Mouse (Mus musculus) testis, postnatal 14 days (tissue): ENCODE data around the gene Cab39l.
"Not testable (repeated sequence)": the region's sequence is repeated elsewhere in the genome, so short reads cannot be mapped to it uniquely, and the experiment has no call there.

Source experiments
- DNase-seq: peaks from one replicate; pipeline ENCODE4 v3.0.0; 2021; ENCODE audit warnings: low spot score

Cab39l gene

DNA sequence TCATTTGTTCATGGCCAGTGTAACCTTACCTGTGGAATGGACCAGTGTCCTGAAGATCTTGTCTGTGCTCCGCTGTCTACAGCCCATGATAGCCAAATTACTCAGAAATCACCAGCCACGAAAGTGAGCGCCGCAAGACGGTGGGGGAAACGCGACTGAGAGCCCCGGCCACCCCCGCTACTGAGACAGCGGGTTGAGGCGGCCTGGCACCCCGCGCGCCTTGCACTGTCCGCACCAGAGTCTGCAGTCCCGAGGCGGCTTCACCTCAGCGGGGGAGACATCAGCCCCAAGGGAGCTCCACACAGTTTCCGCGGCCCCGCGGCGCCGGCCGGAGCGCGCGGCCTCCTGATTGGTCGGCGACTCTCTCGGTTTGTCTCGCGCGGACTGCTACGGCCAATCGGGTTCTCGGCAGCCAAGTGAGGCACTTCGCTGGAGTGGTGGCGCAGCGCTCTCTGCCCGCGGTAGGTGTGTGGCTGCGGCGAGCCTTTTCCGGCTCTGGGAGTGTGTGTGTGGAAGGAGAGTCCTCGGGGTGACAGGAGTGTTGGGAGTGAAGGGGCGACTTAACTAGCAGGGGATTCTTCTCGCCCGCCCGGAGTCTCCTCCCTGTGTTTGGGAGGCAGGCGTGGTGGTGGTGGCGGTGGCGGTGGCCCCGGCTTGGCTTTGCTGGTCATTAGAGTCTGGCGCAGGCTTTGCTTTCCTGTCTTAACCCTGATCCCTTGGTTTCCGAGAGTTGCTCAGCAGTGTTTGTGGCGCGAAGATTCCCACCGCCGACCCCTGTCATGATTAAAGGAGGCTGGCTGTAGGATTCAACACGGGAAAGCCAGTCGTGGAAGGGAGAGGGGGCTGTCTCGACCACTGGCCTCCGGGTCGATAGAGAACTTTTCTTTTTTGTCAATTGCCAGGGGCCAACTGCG lies at the start of gene Cab39l, which contains the start of gene Setdb2:
Cab39l (plus strand) TSS at position 415 of the 914 bp plus-strand sequence.
Setdb2 (minus strand) TSS at position 327 of the 914 bp plus-strand sequence.
- DNase-seq: peak; percentile 97

- DNase-seq: no peak
These were observed 45.5 kb upstream of the Cab39l start, which contains the start of gene Phf11c for GRCm38 (mm10) chr14:59395281-59395680. Gene Phf11c (minus strand): TSS chr14:59395381.

GRCm38 (mm10) chr14:59396999-59397398 lies 43.8 kb upstream of the Cab39l start:
- no peak for DNase-seq

- not testable (repeated sequence) for DNase-seq
These were observed 25.8 kb upstream of the Cab39l start for GRCm38 (mm10) chr14:59414979-59415378.

- no peak for DNase-seq
These were observed 22.6 kb upstream of the Cab39l start for GRCm38 (mm10) chr14:59418171-59418570.

DNA sequence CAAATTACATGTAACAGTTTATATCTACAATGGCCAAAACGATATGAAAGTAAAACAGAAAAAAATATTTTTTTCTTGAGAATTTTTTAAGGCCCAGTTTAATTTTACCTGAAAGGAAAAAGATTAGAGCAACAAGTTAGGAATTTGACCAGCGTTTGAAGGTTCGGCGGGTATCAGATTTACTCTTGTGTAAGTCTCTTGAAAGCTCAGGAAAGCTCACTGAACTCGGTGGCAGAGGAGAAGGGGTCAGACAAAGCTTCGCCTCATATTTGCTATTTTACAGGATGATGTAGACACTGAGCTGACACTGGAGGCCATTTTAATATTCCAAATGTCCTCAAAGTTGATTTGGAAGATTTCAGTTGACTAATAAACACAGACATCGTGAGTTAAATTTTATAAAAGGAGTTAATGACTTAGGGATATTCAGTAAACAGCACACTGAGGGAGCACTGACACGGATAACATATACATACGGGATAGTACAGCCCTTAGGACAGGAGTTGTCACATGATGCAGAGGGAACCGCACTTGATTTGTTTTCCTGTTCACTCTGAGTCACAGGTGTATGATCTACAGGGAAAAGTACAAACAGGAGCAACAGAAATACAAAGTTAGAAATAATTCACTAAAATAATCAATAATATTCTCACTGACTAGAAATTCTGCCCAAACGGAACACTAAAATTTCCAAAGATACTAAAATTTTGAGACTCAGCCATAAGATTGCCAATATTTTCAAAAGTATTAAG lies 17.7 kb upstream of the Cab39l start:
- DNase-seq: no peak

DNA sequence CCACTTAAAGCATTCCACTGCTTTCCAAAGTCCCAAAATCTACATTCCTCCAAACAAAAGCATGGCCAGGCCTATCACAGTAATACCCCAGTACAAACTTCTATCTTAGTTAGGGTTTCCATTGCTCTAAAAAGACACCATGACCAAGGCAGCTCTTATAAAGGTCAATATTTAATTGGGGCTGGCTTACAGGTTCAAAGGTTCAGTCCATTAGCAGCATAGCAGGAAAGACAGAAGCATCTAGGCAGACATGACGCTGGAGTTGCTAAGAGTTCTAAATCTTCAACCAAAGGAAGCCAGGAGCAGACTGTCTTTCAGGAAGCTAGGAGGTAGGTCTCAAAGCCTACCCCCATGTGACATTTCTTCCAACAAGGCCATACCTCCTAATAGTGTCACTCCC lies 10.2 kb upstream of the Cab39l start:
- no peak for DNase-seq

DNA sequence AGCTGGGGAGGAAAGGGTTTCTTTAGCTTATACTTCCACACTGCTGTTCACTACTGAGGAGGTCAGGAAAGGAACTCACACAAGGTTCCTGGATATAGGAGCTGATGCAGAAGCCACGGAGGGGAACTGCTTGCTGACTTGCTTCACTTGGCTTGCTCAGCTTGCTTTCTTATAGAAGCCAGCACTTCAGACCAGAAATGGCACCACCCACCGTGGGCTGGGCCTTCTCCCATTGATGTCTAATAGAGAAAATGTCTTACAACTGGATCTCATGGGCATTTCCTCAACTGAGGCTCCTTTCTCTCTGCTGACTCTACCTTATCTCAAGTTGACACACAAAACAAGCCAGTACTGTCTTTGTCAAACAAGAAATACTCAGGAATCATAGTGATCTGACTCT lies 6.9 kb upstream of the Cab39l start:
- no peak for DNase-seq

DNA sequence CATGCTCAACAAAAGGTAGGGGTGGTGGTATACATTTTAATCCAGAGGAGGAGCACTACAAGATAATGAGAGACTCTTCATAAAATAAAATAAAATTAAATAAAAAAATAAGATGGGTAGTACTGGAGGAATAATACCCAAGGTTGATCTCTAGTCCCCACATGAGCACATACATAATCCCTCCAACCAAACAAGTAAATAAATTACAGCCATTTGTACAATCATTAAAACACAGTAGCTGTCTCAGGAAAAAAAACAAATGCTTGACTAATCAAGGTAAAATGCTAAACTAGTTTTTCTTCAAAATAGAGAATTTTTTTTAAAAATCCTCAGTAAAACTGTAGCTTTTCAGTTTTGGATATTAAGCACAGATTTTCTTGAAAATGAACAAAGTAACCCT lies 5.6 kb upstream of the Cab39l start:
- DNase-seq: no peak

DNA sequence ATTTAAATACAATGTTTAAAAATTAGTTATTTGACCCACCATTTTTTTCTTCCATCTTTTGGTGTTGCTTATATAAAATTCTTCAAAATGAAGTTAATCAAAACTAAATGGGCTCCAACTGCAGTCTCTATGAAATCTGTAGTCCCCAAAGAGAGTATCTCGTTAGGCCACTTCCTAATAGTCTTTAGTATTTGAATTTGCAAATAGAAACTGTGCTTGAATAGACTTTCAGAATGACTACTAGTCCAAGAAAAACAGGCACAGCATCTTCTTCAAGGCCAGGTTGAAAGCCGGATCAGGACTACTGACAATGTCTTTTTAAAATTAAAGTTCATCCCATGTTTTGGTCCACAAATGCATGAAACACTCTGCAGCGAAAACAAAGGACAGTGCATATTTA lies 3.4 kb upstream of the Cab39l start:
- DNase-seq: no peak

- DNase-seq: no peak
These were observed 2.3 kb upstream of the Cab39l start for GRCm38 (mm10) chr14:59438505-59438904.

DNA sequence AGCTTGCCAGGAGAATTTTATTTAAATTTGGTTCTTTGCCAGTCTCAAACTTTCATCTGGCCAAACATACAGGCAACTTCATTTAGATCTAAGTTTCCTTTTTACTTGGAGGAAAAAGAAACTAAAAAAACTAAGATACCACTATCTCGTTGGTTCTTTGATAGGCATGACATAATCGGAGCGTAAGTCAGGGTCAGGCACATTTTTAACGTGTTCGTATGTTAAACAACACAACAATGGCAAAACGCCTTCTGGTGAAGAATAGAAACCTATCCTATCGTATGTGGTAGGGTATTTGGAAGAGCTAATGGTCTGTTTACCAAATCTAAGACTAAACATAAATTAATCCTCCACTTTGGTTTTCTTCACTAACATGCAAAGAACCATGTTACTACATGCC lies 733 bp upstream of the Cab39l start:
- DNase-seq: no peak

GRCm38 (mm10) chr14:59441472-59441805 lies 667 bp downstream of the Cab39l start:
- DNase-seq: no peak

DNA sequence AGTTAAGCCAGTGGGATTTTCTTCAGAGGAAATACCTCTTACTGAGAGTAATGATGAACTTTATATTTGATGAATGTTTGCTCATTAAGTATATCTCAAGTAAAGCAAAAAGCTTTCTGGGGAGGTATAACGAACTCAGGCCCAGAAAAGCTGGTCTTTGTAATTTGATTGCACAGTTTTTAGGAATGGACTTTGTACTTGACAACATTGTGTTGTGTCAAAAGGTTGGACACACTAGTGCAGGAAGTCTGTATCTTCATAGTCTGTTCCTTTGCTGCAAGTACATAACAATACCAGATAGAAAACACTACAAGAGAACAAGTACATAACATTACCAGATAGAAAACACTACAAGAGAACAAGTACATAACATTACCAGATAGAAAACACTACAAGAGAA lies 4.6 kb downstream of the Cab39l start:
- no peak for DNase-seq

DNA sequence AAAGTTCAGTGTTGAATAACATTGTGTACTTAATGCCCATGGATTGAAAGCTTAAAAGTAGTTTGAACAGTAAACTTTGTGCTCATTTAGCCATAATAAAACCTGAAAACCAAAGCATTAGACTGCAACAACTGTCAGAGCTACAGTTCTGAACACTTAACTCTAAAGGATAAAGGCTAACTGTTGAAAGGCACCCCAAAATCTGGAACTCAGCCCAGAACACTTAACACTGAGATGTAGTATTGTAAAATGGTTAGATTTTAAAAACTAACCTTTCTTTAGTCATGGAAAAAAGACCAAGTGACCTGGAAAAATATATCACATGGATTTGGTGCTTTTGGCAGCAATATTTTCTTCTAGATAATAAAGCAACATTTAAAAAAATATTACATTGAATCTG lies 7.2 kb downstream of the Cab39l start:
- DNase-seq: no peak

GRCm38 (mm10) chr14:59466503-59466902 lies 25.7 kb downstream of the Cab39l start:
- DNase-seq: no peak

- DNase-seq: no peak
These were observed 27.0 kb downstream of the Cab39l start for GRCm38 (mm10) chr14:59467798-59468197.

DNA sequence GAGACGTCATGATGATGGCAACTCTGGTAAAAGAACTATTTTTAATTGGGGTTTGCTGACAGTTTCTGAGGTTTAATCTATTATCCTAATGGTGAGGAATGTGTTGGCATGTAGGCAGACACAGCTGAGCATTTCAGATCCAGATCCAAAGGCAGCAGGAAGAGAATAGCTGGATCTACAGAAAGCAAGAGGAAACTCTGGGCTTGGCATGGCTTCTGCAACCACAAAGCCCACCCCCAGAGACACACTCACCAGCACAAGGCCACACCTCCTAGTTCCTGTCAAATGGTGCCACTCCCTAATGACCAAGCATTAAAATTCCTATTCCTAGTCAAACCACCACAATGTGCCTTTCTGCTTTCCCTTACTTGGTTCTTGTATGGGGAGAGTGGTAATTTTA lies 30.0 kb downstream of the Cab39l start:
- no peak for DNase-seq

- DNase-seq: no peak
These were observed 37.9 kb downstream of the Cab39l start for GRCm38 (mm10) chr14:59478699-59479098.

DNA sequence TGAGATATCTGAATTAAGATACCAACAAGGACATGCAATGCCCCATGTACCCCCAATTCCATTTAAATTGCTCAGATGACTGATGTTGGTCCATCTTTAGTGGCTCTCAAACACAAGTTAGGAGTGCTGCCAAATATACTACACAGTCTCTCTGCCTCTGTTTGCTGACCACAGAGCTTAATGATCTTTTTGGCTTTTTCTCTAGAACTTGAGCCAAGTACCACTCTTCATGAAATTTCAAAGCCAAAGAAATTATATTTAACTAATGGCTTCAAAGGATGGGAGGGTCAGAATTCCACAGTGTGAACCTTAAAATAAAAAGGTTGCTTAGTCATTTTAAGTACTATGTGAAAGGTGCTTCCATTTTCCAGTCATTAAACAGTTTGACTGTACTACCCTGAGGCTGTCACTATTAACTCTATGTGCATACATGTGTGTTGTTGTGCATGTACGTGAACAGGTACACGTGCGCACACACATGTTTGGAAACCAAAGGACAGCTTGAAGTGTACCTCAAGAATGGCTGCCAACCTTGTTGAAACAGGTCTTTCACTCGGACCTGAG lies 44.6 kb downstream of the Cab39l start:
- DNase-seq: no peak

- no peak for DNase-seq
These were observed 51.6 kb downstream of the Cab39l start for GRCm38 (mm10) chr14:59492376-59492775.

DNA sequence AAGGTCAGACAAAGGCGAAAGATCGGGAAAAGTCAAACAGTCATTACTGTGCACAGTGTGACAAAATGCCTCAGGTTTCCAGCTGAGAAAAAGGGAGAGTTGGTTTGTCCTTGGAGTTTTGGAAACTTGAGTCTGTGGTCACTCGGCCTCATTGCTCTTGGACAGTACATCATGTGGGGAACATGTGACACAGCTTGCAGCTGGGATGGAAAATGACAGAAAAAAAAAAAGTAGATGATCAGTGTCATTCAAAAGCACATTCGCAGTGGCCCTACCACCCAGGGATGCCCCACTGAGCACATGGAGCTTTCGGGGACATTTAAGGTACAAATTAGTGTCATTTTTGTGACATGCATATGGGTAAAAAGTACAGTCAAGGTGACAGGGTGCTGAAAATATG lies 57.2 kb downstream of the Cab39l start:
- no peak for DNase-seq

GRCm38 (mm10) chr14:59504831-59505230 lies 64.1 kb downstream of the Cab39l start:
- DNase-seq: no peak
